Mouse (Mus musculus) adrenal gland, postnatal 36 days (tissue): ENCODE measurements at regions not wholly inside any gene's neighbourhood (a gene's known extent, or its start where the extent isn't known, plus 50 kb on each side); places are given as distances from the start of the nearest gene placed in this dataset.

Experiments used
- DNase-seq, 2 experiments: peaks; one replicate each; pipeline ENCODE4 v3.0.0; 2021; ENCODE audit warnings: mixed read lengths in 1 of 2

DNA sequence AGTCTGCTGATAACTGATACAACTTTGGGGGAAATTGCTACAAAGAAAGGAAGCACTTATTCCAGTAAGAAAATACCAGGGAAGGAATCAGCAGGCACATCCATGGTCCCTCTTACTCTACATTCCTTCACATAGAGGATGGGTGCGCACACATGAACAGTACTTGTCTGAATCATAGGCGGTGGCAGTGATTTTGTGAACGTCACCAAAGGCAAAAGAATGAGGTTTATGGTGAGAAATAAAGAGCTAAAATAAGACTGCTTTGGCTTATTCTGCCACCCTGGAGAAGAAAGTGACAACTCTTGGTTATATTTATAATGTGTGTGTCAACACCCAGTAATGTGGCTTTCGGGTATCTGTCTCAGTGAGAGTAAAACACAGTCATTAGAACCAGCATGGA lies 59.9 kb upstream of the Ccdc80 start:
- no peak for DNase-seq

DNA sequence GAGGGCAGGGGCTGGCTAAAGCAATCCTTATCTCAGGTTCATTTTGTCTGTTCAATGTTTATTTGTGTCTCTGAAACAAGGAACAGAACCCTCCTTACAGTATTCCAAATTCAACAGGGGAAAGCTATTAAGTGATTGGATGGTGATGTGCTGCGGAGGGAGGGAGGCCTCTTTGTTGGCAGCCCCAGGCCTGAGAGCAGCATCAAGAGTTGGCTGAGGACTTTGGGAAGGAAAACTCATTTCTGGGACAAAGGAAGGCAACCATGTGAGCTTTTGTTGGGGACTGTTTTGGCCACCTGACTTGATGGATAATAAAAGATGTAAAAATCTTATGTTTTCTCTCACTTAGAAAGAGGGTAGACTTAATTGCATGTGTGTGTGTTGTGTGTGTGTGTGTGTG lies 58.8 kb upstream of the Ccdc80 start:
- DNase-seq = no peak

DNA sequence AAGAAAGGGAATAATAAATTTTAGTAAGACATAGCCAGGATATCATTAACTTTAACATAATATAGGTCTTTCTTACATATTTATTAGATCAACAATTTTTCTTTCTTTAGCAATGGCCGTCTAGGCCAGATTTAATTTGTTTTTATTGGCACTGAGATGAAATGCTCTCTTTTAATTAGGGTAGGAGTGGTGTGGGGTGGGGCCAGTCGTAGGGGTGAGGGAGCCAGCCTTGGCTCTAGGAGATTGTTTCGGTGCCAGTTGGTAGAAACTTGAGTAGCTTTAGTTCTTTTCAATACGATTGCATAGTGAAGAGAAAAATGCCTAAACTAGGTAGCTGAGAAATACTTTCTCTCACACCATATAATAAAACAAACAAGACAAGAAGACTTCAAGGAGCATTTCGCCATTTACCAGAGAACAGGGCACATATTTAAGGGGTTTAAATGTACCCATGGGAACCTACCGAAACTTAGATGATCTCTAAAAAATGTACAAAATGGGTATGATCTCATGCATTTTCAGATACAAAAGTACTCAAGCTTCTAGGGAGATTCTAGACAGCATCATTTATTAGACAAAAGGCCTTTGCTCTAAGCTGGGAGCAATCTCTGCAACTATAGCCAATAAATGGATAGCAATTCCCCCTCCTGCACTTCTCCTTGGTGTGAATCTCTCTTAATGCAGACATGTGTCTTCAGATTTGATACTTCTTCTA lies 56.2 kb upstream of the Ccdc80 start:
- DNase-seq = peak in 1 of 2 experiments; percentile 18

DNA sequence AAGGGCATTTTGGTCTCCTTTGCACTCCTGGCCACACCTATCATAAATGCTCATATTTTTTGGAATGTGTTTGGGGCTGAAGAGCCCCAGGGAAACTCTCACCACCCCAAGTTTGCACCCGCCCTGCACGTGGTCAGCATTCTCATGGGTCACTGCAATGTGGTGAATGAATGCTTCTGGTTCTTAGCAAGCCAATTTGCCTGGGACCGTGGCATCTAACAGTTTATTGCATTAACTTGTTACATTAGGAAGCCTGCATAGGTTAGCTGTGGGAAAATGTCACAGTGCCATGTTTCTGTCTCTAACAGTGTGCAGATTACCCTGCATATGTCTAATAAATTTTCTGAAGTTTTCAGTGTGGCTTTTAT lies 55.7 kb upstream of the Ccdc80 start:
- peak in 1 of 2 experiments; percentile 13 for DNase-seq

GRCm38 (mm10) chr16:45038261-45039036 lies 54.8 kb upstream of the Ccdc80 start:
- no peak for DNase-seq
